Mouse (Mus musculus) small intestine, adult 2 months (tissue): ENCODE data around the gene Arhgef38.

Experiments used
- CTCF ChIP-seq: fragments of 200-500 bp; IDR thresholded peaks from 2 replicates; pipeline ENCODE4 v1.5.1; 2012; ENCODE audit warnings: low read depth, mild to moderate bottlenecking, control low read depth, inconsistent platforms, low read length, moderate library complexity, mixed read lengths; ENCODE audit not compliant: insufficient replicate concordance, insufficient read length; ENCODE audit errors: extremely low read depth
- POLR2A ChIP-seq: fragments of 200-500 bp; IDR thresholded peaks from 2 replicates; pipeline ENCODE4 v1.6.1; 2012; ENCODE audit warnings: low read depth, mild to moderate bottlenecking, control low read depth, inconsistent platforms, low read length, moderate library complexity

GRCm38 (mm10) chr3:133151629-133152028 is 83.1 kb downstream of the Arhgef38 start:
- TF ChIP-seq CTCF (no peak), POLR2A (no peak)
